Mouse (Mus musculus) heart, embryonic 14.5 days (tissue): ENCODE measurements around the gene Suclg1. TPM values are rescaled to one million over a fixed set of nuclear protein-coding genes. Genes with fewer than 3 reads are reported as not detected.

ENCODE experiments used
- ATAC-seq: fragments of 200-750 bp; cut with Nextera tagmentation; 2 replicates; pipeline ENCODE4 v1.8.0; 2017; ENCODE audit warnings: low read depth, moderate TSS enrichment; ENCODE audit not compliant: insufficient number of reproducible peaks, insufficient read depth, low FRiP score
- H3K27ac ChIP-seq, 2 experiments: fragments of 200-500 bp in 1 of 2; fragments of 300-500 bp in 1 of 2; sonication (generic) in 1 of 2; replicated peaks in 1 of 2; 2 replicates each; pipeline ENCODE4 v1.5.1; 2012 to 2014; ENCODE audit warnings: low read depth in 2 of 2, low read length in 2 of 2, control low read depth in 1 of 2, mild to moderate bottlenecking in 1 of 2, mixed read lengths in 1 of 2; ENCODE audit not compliant: control insufficient read depth in 1 of 2, insufficient read depth in 1 of 2
- H3K27me3 ChIP-seq: fragments of 300-500 bp; sonication (generic); 2 replicates; pipeline ENCODE4 v1.6.1; 2014; ENCODE audit warnings: mild to moderate bottlenecking, low read length, control low read depth; ENCODE audit not compliant: control insufficient read depth, insufficient read depth
- H3K36me3 ChIP-seq: fragments of 300-500 bp; sonication (generic); 2 replicates; pipeline ENCODE4 v1.6.1; 2014; ENCODE audit warnings: mild to moderate bottlenecking, control low read depth, low read length, mixed read lengths; ENCODE audit not compliant: control insufficient read depth, insufficient read depth
- H3K4me1 ChIP-seq, 2 experiments: fragments of 200-500 bp in 1 of 2; fragments of 300-500 bp in 1 of 2; sonication (generic) in 1 of 2; 2 replicates each; pipeline ENCODE4 v1.6.1; 2012 to 2014; ENCODE audit warnings: low read length in 2 of 2, control low read depth in 1 of 2, mixed read lengths in 1 of 2; ENCODE audit not compliant: control insufficient read depth in 2 of 2, insufficient read depth in 2 of 2
- H3K4me2 ChIP-seq: fragments of 300-500 bp; sonication (generic); 2 replicates; pipeline ENCODE4 v1.6.1; 2014; ENCODE audit warnings: mild to moderate bottlenecking, low read length
- H3K4me3 ChIP-seq, 2 experiments: fragments of 200-500 bp in 1 of 2; fragments of 300-500 bp in 1 of 2; sonication (generic) in 1 of 2; 2 replicates each; pipeline ENCODE4 v1.5.1; 2012 to 2014; ENCODE audit warnings: low read length in 2 of 2, mild to moderate bottlenecking in 2 of 2, control low read depth in 1 of 2, low read depth in 1 of 2, moderate library complexity in 1 of 2; ENCODE audit not compliant: control insufficient read depth in 1 of 2, insufficient read depth in 1 of 2
- H3K9ac ChIP-seq: fragments of 300-500 bp; sonication (generic); 2 replicates; pipeline ENCODE4 v1.6.1; 2014; ENCODE audit warnings: mild to moderate bottlenecking, low read length
- H3K9me3 ChIP-seq: fragments of 300-500 bp; sonication (generic); 2 replicates; pipeline ENCODE4 v1.6.1; 2016; ENCODE audit warnings: low read length, control low read depth; ENCODE audit not compliant: control insufficient read depth
- WGBS: fragments of 180-500 bp; shearing (Covaris S2); extraction: QIAGEN DNeasy Blood & Tissue Kit; methylation state at CpG from one replicate; pipeline ENCODE4 v1.1.7; 2014; 5-methylcytosine and 5-hydroxymethylcytosine counted together
- polyA plus RNA-seq: library from polyadenylated mRNA; unstranded; fragments of >200 nt; fragmentation: Nextera tagmentation; extraction: Ambion mirVana; gene quantifications from 2 replicates; pipeline ENCODE4 v1.2.1, GENCODE M21; 2014

The Suclg1 gene
- polyA plus RNA-seq, 1 experiment from 2014 or later, result 333 TPM

DNA sequence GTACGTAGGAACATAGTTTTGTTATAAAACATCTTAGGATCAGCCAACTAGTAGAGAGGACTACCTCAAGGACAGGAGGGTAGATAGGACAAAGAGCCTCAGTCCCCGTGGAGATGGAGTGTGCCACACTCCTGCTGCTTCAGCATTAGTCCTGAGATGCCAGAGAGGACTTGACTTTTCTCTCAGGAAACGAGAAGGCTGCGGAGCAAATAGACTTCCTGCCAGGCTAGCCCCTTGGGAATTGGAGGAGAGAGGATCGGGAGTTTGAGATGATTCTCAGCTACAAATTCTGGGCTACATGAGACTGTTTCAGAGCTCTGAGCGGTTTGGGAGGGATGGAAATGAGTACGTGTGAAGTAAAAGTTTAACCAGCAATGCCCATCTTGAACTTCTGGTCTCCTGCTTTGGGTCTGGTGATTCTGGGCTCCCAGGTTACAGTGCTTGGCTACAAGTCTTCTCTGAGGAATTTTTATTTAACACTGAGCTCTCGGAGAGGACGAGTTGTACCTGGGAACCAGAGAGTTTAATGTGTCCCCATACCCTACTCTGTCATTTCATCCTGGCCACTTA lies 32.4 kb downstream of the Suclg1 start:
- H3K27me3 ChIP-seq, result no peaks in the 10 kb centered on the region
- H3K4me1 ChIP-seq, result no peaks in the 10 kb centered on the region
- H3K4me2 ChIP-seq, result no peak overlapping the region
- H3K27ac ChIP-seq, result no peak overlapping the region
- no peak overlapping the region for H3K4me3 ChIP-seq
- peaks cover 27% of the 10 kb centered on the region for H3K36me3 ChIP-seq
- H3K9ac ChIP-seq, result no peak overlapping the region
- no peak for ATAC-seq
- WGBS, result 70% methylated on average over 9 of the region's 9 CpGs
- H3K9me3 ChIP-seq, result no peaks in the 10 kb centered on the region

- H3K9ac ChIP-seq, result no peak overlapping the region
- no peak overlapping the region for H3K4me2 ChIP-seq
- H3K27ac ChIP-seq, result no peak overlapping the region
- no peaks in the 10 kb centered on the region for H3K27me3 ChIP-seq
- WGBS, result 83% methylated on average over 2 of the region's 2 CpGs
- no peaks in the 10 kb centered on the region for H3K9me3 ChIP-seq
- no peak for ATAC-seq
- no peak overlapping the region for H3K4me3 ChIP-seq
- H3K4me1 ChIP-seq, result no peaks in the 10 kb centered on the region
- H3K36me3 ChIP-seq, result no peaks in the 10 kb centered on the region
Observed at GRCm38 (mm10) chr6:73286326-73286725, 38.1 kb downstream of the Suclg1 start.

DNA sequence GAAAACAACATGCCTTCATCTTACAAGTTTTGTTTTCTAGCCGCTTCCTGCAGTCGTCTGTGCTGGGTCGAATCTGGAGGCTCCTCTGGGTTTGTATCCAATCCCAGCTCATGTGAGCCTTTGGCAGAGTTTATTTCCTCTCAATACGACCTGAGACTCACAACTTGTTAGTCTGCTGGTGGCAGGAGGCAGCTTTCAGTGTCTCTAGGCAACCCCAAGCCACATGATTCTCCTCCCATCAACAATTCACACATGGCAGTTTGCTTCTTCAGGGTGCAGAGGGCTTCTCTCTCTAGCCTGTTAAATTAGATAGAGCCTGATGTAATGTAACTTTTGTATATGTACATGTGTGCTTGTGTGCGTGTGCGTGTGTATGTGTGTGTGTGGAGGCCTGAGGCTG lies 58.7 kb downstream of the Suclg1 start:
- Histone ChIP-seq H3K9me3 (no peaks in the 10 kb centered on the region), H3K4me2 (no peak overlapping the region), H3K27me3 (no peaks in the 10 kb centered on the region), H3K36me3 (no peaks in the 10 kb centered on the region), H3K4me1 (no peaks in the 10 kb centered on the region), H3K9ac (no peak overlapping the region), H3K4me3 (no peak overlapping the region), H3K27ac (no peak overlapping the region)
- no peak for ATAC-seq
- WGBS, result 60% methylated on average over 6 of the region's 6 CpGs

DNA sequence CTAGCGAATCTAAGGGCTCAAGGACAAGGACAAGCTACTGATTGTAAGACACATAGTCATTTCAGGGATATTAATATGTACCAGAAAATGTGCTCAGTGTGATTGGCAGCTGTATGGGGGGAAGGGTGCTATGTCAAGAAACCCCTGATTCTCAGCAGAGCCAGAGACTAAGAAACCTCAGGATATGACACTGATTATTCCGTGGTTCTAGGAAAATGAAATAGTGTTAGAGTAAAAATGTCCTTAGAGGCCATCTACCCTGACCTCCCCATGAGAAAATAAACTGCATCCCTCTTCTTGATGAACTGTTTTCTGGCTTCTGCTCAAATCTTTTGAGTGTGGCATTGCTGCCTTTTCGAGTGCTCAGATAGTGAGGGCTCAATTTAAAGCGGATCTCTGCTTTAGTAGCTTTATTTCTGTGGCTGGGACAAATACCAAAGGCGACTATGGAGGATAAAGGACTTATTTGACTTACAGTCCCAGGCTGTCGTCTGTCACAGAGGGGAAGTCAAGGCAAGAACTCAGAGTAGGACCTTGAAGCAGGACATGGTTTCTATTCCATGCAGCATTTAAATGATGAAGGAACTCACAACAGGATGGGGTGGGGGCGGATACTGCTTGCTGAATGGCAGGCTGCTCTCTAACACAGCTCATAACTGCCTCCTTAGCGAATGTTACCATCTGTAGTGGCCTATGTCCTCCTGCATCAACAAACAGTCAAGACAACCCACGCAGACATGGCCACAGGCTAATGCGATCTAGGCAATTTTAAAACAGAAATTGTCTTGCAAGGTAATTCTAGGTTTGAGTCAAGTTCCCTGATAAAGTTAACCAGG lies 60.7 kb downstream of the Suclg1 start:
- Histone ChIP-seq H3K4me2 (no peak overlapping the region), H3K9ac (no peak overlapping the region), H3K9me3 (no peaks in the 10 kb centered on the region), H3K36me3 (no peaks in the 10 kb centered on the region), H3K27ac (no peak overlapping the region), H3K4me1 (no peaks in the 10 kb centered on the region), H3K4me3 (no peak overlapping the region), H3K27me3 (no peaks in the 10 kb centered on the region)
- ATAC-seq, result no peak
- 72% methylated on average over 10 of the region's 10 CpGs for WGBS

- no peak overlapping the region for H3K4me2 ChIP-seq
- no peak for ATAC-seq
- H3K27ac ChIP-seq, result no peak overlapping the region
- no peaks in the 10 kb centered on the region for H3K36me3 ChIP-seq
- no peaks in the 10 kb centered on the region for H3K9me3 ChIP-seq
- H3K4me3 ChIP-seq, result no peak overlapping the region
- H3K4me1 ChIP-seq, result no peaks in the 10 kb centered on the region
- WGBS, result 69% methylated on average over 6 of the region's 6 CpGs
- no peak overlapping the region for H3K9ac ChIP-seq
- no peaks in the 10 kb centered on the region for H3K27me3 ChIP-seq
Observed at GRCm38 (mm10) chr6:73311335-73311734, 63.2 kb downstream of the Suclg1 start.

DNA sequence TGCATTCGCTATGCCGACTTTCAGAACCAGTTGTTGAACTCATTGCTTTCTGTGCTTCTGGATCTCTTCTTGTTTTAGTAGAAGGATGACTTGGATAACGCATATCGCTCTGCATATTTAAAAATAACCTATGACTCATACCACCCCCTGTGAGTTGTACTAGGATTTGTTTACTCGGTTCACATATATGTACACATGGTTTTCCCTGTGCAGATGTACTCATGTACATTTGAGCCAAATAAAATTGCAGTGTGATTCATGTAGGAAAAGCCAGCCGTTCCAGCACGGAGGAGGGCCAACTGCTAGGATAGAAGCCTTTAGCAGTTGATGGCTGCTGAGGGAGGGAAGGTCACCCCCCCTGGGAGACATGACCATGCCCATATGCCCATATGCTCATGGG lies 63.6 kb downstream of the Suclg1 start:
- no peaks in the 10 kb centered on the region for H3K36me3 ChIP-seq
- WGBS, result 82% methylated on average over 7 of the region's 7 CpGs
- no peaks in the 10 kb centered on the region for H3K27me3 ChIP-seq

DNA sequence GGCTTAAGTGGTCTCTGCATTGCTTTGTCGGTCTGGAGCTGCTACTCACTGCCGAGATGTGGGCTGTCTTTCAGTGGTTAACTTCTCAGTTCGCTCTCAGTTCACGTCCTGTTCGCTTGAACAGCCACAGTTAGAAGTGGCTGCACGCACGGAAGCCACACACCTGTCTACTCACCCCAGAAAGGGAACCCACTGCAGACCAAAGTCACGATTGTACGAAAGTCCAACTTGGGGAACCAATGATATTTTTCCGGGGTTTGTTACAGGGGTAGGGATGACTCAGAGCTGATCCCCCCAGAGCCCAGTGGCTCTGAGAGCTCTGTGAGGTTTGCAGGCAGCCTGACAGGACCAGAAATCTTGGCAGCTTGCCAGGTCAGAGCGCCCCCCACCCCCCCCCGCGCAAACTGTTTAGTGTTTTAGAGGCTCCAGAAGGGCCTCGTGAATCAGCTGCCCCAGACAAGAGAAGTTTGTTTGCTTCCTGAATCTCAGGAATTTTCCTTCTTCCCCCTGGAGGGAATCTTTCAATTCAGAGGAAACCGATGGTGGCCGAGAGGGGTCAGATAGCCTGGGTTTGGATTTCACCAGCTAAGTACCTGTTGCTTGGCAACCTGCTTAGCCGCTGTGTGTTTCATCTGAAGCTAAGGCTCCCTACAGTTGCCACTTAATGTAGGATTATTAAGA lies 66.9 kb downstream of the Suclg1 start:
- WGBS, result under 1% methylated on average over 17 of the region's 17 CpGs
- no peaks in the 10 kb centered on the region for H3K27me3 ChIP-seq
- H3K27ac ChIP-seq, result peak overlapping the region; percentile 45 to 67; a peak in 3 of 4 replicates
- peak overlapping the region; percentile 73 for H3K9ac ChIP-seq
- peak overlapping the region; percentile 75 for H3K4me2 ChIP-seq
- peak; percentile 58; the same call in 1 of the 2 replicates for ATAC-seq
- no peaks in the 10 kb centered on the region for H3K9me3 ChIP-seq
- H3K4me1 ChIP-seq, result no peaks in the 10 kb centered on the region
- H3K4me3 ChIP-seq, result peak overlapping the region; percentile 50 to 75
- H3K36me3 ChIP-seq, result no peaks in the 10 kb centered on the region

More for the DNA sequence above, 63.6 kb downstream of the Suclg1 start:
- Histone ChIP-seq H3K4me2 (no peak overlapping the region), H3K27ac (no peak overlapping the region), H3K9ac (no peak overlapping the region), H3K9me3 (no peaks in the 10 kb centered on the region), H3K4me3 (no peak overlapping the region), H3K4me1 (no peaks in the 10 kb centered on the region)
- no peak for ATAC-seq
